Mouse (Mus musculus) cerebellum, adult 9-11 months (tissue): ENCODE results near the gene Bicdl1.

Source experiments
- DNase-seq: peaks from one replicate; pipeline ENCODE4 v3.0.0; 2022

Bicdl1 gene

GRCm38 (mm10) chr5:115622686-115623085 is 108.7 kb downstream of the Bicdl1 start:
- no peak for DNase-seq

GRCm38 (mm10) chr5:115619690-115620089 is 111.7 kb downstream of the Bicdl1 start:
- no peak for DNase-seq

GRCm38 (mm10) chr5:115614948-115615347 is 116.5 kb downstream of the Bicdl1 start:
- DNase-seq: no peak

- DNase-seq: no peak
Observed at GRCm38 (mm10) chr5:115613332-115613731, 118.1 kb downstream of the Bicdl1 start.

GRCm38 (mm10) chr5:115611566-115611965 is 119.9 kb downstream of the Bicdl1 start:
- no peak for DNase-seq

GRCm38 (mm10) chr5:115603561-115603960 is 127.9 kb downstream of the Bicdl1 start:
- no peak for DNase-seq
